In genomic region chr19:59467016-59467412, GRCm38 (mm10) we compare ENCODE assay signal across 12 mouse cellular contexts. TPM values are rescaled to one million over a fixed set of nuclear protein-coding genes. Genes with fewer than 3 reads are reported as not detected.
DNase-seq lines count a peak whose midpoint lies in the region; ATAC-seq and TF ChIP-seq lines count a peak whose summit lies in the region.
"Had no signal": no experiment of that assay in that cellular context is flagged by ENCODE, and none has a peak within 500 bp of the region (broad histone marks: within the 10 kb centered on the region; RNA-seq: fewer than 3 reads in every experiment).

No protein-coding gene starts in this region.

- H3K9ac ChIP-seq in kidney, postnatal 0 days (ENCODE audit: low read depth, low read length): peak overlapping the region; percentile 37; the same call in 1 of the 2 replicates
- peak overlapping the region; percentile 31; the same call in 1 of the 2 replicates for H3K9ac ChIP-seq in embryonic facial prominence, embryonic 14.5 days (ENCODE audit: low read depth, low read length)
- no peak overlapping the region for H3K9ac ChIP-seq in limb, embryonic 11.5 days (ENCODE audit: low read length)
- no peak overlapping the region for H3K9ac ChIP-seq in neural tube, embryonic 12.5 days

- no peak for DNase-seq in kidney, postnatal 0 days (ENCODE audit: low spot score)
- no peak for DNase-seq in kidney, postnatal 36 days
- no peak for DNase-seq in embryonic facial prominence, embryonic 14.5 days (ENCODE audit: low spot score)
- peak; percentile 35 for DNase-seq in limb, embryonic 11.5 days (ENCODE audit: low spot score)
- DNase-seq in right cerebral cortex, postnatal 36 days (ENCODE audit: low spot score in 2 of 2): no peak
- no peak for DNase-seq in adrenal gland, adult (ENCODE audit: inconsistent age in 2 of 2, low spot score in 1 of 2)
- DNase-seq: lung, postnatal 36 days had no signal

- peak overlapping the region; percentile 77 for H3K27ac ChIP-seq in kidney, postnatal 0 days
- H3K27ac ChIP-seq in embryonic facial prominence, embryonic 14.5 days (replicated peaks; ENCODE audit: low read depth, low read length): peak overlapping the region; percentile 19; the same call in 1 of the 2 replicates
- H3K27ac ChIP-seq in limb, embryonic 11.5 days (replicated peaks; ENCODE audit: low read depth, low read length): no peak overlapping the region
- no peak overlapping the region for H3K27ac ChIP-seq in neural tube, embryonic 12.5 days

- no peak for ATAC-seq in kidney, postnatal 0 days (replicated peaks; ENCODE audit: low FRiP score, low read depth)
- ATAC-seq in embryonic facial prominence, embryonic 14.5 days (ENCODE audit: low read depth): no peak
- ATAC-seq in limb, embryonic 11.5 days (ENCODE audit: insufficient number of reproducible peaks, low FRiP score, low TSS enrichment, low read depth): no peak
- ATAC-seq in neural tube, embryonic 12.5 days (ENCODE audit: low FRiP score, low read depth): no peak
- ATAC-seq: intestine, postnatal 0 days had no signal

- no peak for TF ChIP-seq CTCF in kidney, postnatal 0 days (IDR thresholded peaks at IDR 0.05; ENCODE audit: low read depth)

- H3K27me3 ChIP-seq in kidney, postnatal 0 days (ENCODE audit: insufficient read depth, low read length): peaks cover 36% of the 10 kb centered on the region
- H3K27me3 ChIP-seq in embryonic facial prominence, embryonic 14.5 days (replicated peaks; ENCODE audit: control insufficient read depth, insufficient read depth, low read length): peaks cover 100% of the 10 kb centered on the region
- H3K27me3 ChIP-seq in limb, embryonic 11.5 days (ENCODE audit: control insufficient read depth, insufficient read depth, low read length): peaks cover 88% of the 10 kb centered on the region
- peaks cover 97% of the 10 kb centered on the region for H3K27me3 ChIP-seq in neural tube, embryonic 12.5 days (replicated peaks)

- 0 out of 2 replicates have a peak overlapping the region, but pooled peaks have one; percentile 16 for H3K4me3 ChIP-seq in kidney, postnatal 0 days (replicated peaks; ENCODE audit: low read depth, low read length)
- H3K4me3 ChIP-seq in embryonic facial prominence, embryonic 14.5 days (ENCODE audit: low read depth, low read length): peak overlapping the region; percentile 18
- no peak overlapping the region for H3K4me3 ChIP-seq in limb, embryonic 11.5 days (ENCODE audit: low read depth, low read length)
- no peak overlapping the region for H3K4me3 ChIP-seq in neural tube, embryonic 12.5 days

- peak overlapping the region; percentile 50 for H3K4me2 ChIP-seq in kidney, postnatal 0 days (ENCODE audit: low read length)
- peak overlapping the region; percentile 39 for H3K4me2 ChIP-seq in embryonic facial prominence, embryonic 14.5 days (ENCODE audit: low read depth, low read length)
- H3K4me2 ChIP-seq in limb, embryonic 11.5 days (ENCODE audit: low read depth, severe bottlenecking): no peak overlapping the region; the same call in 1 of the 2 replicates
- peak overlapping the region; percentile 31 for H3K4me2 ChIP-seq in neural tube, embryonic 12.5 days (replicated peaks)

- WGBS in kidney, postnatal 0 days: 3% methylated on average over 19 of the region's 19 CpGs
- 9% methylated on average over 19 of the region's 19 CpGs for WGBS in embryonic facial prominence, embryonic 14.5 days
- WGBS in limb, embryonic 11.5 days: under 1% methylated on average over 19 of the region's 19 CpGs
- WGBS in neural tube, embryonic 12.5 days: under 1% methylated on average over 19 of the region's 19 CpGs

- H3K9me3 ChIP-seq in kidney, postnatal 0 days (replicated peaks; ENCODE audit: low read length): no peaks in the 10 kb centered on the region
- H3K9me3 ChIP-seq in embryonic facial prominence, embryonic 14.5 days (ENCODE audit: control insufficient read depth, low read length): no peaks in the 10 kb centered on the region
- no peaks in the 10 kb centered on the region for H3K9me3 ChIP-seq in limb, embryonic 11.5 days (ENCODE audit: control insufficient read depth, low read length)
- no peaks in the 10 kb centered on the region for H3K9me3 ChIP-seq in neural tube, embryonic 12.5 days

- peaks cover 10% of the 10 kb centered on the region; the same call in 1 of the 2 replicates for H3K4me1 ChIP-seq in kidney, postnatal 0 days (replicated peaks; ENCODE audit: insufficient read depth, low read length)
- H3K4me1 ChIP-seq in embryonic facial prominence, embryonic 14.5 days (ENCODE audit: control insufficient read depth, insufficient read depth, low read length): peaks cover 13% of the 10 kb centered on the region
- peaks cover 20% of the 10 kb centered on the region for H3K4me1 ChIP-seq in limb, embryonic 11.5 days (ENCODE audit: control insufficient read depth, insufficient read depth, low read length)
- H3K4me1 ChIP-seq in neural tube, embryonic 12.5 days: peaks cover 31% of the 10 kb centered on the region

- H3K36me3 ChIP-seq in kidney, postnatal 0 days (ENCODE audit: insufficient read depth, low read length): no peaks in the 10 kb centered on the region
- no peaks in the 10 kb centered on the region for H3K36me3 ChIP-seq in embryonic facial prominence, embryonic 14.5 days (ENCODE audit: control insufficient read depth, insufficient read depth, low read length)
- no peaks in the 10 kb centered on the region for H3K36me3 ChIP-seq in limb, embryonic 11.5 days (ENCODE audit: control insufficient read depth, insufficient read depth, low read length)
- no peaks in the 10 kb centered on the region for H3K36me3 ChIP-seq in neural tube, embryonic 12.5 days

RNA-seq across cellular contexts. Expression of gene Emx2, which starts 8.8 kb away (rescaled TPM):
- polyA plus RNA-seq in kidney, postnatal 0 days (2015; fragmentation: Nextera tagmentation; extraction: Ambion mirVana): 24.2 and 25.4 TPM in 2 replicates
- polyA plus RNA-seq in embryonic facial prominence, embryonic 14.5 days (2014; fragmentation: Nextera tagmentation; extraction: Ambion mirVana): 6.9 and 7.5 TPM in 2 replicates
- polyA plus RNA-seq in limb, embryonic 11.5 days (2014; fragmentation: Nextera tagmentation; extraction: Ambion mirVana): 14.0 and 15.5 TPM in 2 replicates
- 0.54 and 2.1 TPM in 2 replicates for polyA plus RNA-seq in neural tube, embryonic 12.5 days (2016; fragmentation: Nextera tagmentation; extraction: Ambion mirVana)
- polyA plus RNA-seq: intestine, postnatal 0 days; liver, adult 2 months; neural tube, embryonic 14.5 days; small intestine, adult 2 months had no signal

Comparison
In these comparisons a context has a peak if more than half of its experiments do, and no peak if none do; other contexts are left out.
1. H3K27ac ChIP-seq: peak in kidney, postnatal 0 days (single experiment) and embryonic facial prominence, embryonic 14.5 days (single experiment); none in limb, embryonic 11.5 days (single experiment) and neural tube, embryonic 12.5 days (single experiment).
2. H3K4me3 ChIP-seq: peak in kidney, postnatal 0 days (single experiment) and embryonic facial prominence, embryonic 14.5 days (single experiment); none in limb, embryonic 11.5 days (single experiment) and neural tube, embryonic 12.5 days (single experiment).
3. H3K9ac ChIP-seq: peak in kidney, postnatal 0 days (single experiment) and embryonic facial prominence, embryonic 14.5 days (single experiment); none in limb, embryonic 11.5 days (single experiment) and neural tube, embryonic 12.5 days (single experiment).